Mouse (Mus musculus) left cerebral cortex, adult 2 months (tissue): ENCODE measurements around the gene Timm8b. TPM values are rescaled to one million over a fixed set of nuclear protein-coding genes. Genes with fewer than 3 reads are reported as not detected.

Experiments
- DNase-seq, 2 experiments: peaks; one replicate each; pipeline ENCODE4 v3.0.0; 2021 to 2022; ENCODE audit warnings: low spot score in 2 of 2, mixed read lengths in 1 of 2; ENCODE audit errors: extremely low spot score in 1 of 2
- H3K27ac ChIP-seq: fragments of 200-600 bp; 2 replicates; pipeline ENCODE4 v1.8.1; 2022
- H3K4me3 ChIP-seq: fragments of 200-600 bp; 2 replicates; pipeline ENCODE4 v1.8.1; 2022
- CTCF ChIP-seq: fragments of 200-600 bp; IDR thresholded peaks from 2 replicates; pipeline ENCODE4 v1.8.1; 2022; ENCODE audit warnings: antibody characterized with exemption, mild to moderate bottlenecking, moderate library complexity
- intact Hi-C: fragments of 180-260 bp; cut with DNase I; formaldehyde crosslinking; loops from one replicate; pipeline ENCODE4 v1.15.1; 2025
- long read RNA-seq, 2 experiments: library from polyadenylated mRNA; stranded (forward); transcript quantifications; one replicate each; pipeline ENCODE4 v2.0.0; 2021; ENCODE audit warnings: borderline mapping rate in 2 of 2
- total RNA-seq, 2 experiments: library from RNA; stranded (reverse); gene quantifications; 2 replicates each; pipeline ENCODE4 v1.2.3; 2021

Gene Timm8b
- 100 to 1,000 TPM; 216 to 226 TPM for total RNA-seq
- long read RNA-seq, experiment 1, transcript Timm8b-201 (2 exons, 518 nt), result major isoform, 106 of 109 reads
- long read RNA-seq, experiment 1, partial matches to known transcripts, result 2 of 109 reads
- long read RNA-seq, experiment 1, other reads (novel, unspliced or antisense), result 1 of 109 reads
- long read RNA-seq, experiment 2, transcript Timm8b-201 (2 exons, 518 nt), result major isoform, 66 of 70 reads
- long read RNA-seq, experiment 2, partial matches to known transcripts, result 0 of 70 reads
- long read RNA-seq, experiment 2, other reads (novel, unspliced or antisense), result 4 of 70 reads

DNA sequence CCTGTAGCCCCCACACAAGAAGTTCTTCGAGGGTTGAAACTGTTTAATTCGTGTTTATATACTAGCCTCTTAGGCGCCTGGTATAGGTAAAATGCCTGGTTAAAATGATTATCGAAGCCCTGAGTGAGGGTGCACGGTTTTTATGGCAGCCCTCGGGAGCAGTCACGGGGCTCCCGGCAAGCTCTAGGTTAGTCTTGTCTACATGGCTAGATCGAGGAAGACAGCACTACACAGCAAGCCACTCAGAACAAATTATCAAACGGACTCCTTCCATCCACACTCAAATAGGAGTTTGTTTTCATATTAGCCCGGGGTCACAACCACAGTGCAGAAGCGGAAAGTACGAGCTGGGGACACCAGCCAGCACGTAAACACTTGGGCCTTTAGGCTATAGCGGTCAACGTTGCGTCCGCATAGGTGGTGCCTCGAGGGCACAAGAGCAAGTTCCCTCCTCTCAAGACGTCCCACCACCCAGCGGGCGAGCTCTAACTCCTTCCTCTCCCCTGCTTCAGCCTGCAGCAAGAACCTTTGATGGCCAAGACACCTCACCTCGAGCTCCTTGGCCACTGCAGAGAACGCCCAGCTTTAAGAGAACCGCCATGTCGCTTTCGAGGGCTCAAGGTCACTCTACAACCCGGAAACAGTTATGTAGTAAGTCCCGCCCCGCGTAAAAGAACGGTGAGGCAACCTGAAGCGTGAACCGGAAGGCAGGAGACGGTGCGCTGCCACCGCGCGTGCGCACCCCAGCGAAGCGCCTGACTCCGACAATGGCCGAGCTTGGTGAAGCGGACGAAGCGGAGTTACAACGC lies at the start of gene Timm8b, which contains the start of gene Sdhd:
Timm8b (plus strand) TSS at position 722 of the 809 bp plus-strand sequence.
Sdhd (minus strand) TSS at position 624 of the 809 bp plus-strand sequence.
- intact Hi-C loops, result no loop called here
- Histone ChIP-seq H3K27ac (peak within 1 kb of the TSS; percentile 94), H3K4me3 (peak within 1 kb of the TSS; percentile 81)
- TF ChIP-seq CTCF, result no peak; the same call in 1 of the 2 replicates
- DNase-seq, result peak; percentile 91 to 94

DNA sequence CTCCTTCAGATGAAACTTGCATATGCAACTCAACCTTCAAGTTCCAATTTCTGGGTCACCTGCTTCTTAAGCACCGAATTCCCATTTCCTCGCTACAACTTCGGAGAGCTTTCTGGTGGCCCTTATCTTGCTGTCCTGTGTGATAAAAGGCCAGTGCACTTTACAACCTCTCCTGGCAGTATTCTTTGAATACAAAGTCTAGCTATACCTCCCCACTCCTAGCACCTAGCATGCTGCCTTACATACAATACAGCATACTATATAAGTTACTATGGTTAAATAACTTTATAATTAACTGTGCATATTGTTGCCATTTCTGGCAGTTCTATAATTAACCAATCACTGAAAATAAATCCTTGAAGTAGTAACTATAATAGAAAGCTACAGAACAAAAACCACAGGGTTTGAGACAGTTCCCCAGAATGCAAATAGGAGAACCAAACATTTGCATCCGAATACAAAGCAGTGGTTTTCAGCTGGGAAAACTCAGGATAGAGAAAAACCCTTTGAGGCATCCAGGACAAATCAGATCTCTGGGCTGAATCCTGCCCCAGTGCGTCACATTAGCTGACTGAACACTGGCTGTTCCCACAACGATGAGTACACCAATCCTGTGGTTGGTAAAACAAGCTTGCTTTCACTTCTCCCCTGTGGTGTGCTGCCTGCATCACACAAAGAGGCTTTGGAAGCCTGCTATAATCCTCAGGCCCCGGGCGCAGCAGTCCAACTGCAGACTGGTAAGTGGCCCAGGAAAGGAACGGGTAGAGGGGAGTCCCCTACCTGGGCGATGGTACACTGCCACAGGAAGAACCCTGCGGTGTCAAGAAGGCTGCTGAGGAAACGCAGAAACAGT lies 49.2 kb upstream of the Timm8b start, which contains the start of gene Il18:
Il18 (plus strand) TSS at position 587 of the 853 bp plus-strand sequence.
- peak; percentile 42 to 59 for DNase-seq
- no peak; the same call in none of the 2 replicates for TF ChIP-seq CTCF
- intact Hi-C loops, result no loop called here
- peak within 1 kb of the TSS; percentile 33 for H3K4me3 ChIP-seq
- H3K27ac ChIP-seq, result peak within 1 kb of the TSS; percentile 85

DNA sequence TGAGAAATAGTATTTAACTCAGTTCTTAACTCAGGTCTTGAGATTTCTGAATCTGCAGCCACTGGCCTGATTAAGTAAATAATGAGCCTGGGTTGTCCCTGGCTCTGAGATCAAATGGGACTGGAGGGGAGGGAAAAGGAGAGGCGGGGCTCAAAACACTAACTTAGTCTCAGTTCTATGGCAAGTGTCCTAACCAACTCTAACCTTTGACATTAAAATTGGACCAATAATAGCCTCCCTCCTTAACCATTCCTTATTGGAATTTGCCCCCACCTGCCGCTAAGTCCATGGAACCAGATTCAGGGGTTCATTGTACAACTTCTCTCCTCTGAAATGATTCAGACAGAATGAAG lies 48.6 kb upstream of the Timm8b start, which contains the start of gene Bco2:
Bco2 (minus strand) TSS at position 88 of the 353 bp plus-strand sequence.
- intact Hi-C loops, result no loop called here
- no peak for TF ChIP-seq CTCF
- Histone ChIP-seq H3K4me3 (peak within 1 kb of the TSS; percentile 33), H3K27ac (peak within 1 kb of the TSS; percentile 85)
- no peak for DNase-seq

DNA sequence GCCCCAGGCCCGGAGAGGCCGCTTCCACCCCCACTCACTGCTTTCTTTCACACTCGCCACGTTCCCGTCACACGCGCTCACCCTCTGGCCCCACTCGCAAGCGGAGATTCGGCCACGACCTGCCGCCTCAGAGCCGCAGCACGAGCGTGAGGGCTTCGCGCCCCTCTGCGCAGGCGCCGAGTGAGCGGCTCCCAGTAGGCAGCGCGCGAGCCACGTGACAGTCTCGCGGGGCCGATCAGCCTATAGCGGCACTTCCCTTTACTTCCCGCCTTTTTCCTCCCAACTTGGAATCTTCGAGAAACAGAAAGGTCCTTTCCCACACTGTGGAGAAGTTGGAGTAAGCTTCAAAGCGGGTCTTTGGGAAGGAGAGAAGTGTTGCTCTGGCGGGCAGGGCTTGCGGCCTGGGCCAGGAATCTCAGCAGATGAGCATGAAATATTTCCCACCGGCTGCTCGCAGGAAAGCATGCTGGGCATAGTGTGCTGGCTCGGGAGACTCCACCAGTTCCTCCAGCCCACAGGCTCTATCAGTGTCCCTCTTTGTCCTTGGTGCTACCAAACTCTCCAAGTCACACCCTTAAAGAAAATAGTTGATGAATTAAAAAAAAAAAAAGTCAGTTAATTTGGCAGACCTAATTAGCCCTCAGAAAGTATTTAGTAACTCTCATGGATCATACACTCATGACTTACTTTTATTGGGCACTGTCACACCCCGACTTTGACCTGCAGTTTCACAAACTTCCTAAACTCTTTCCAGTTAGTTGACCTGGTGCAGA lies 42.4 kb upstream of the Timm8b start, which contains the start of gene Tex12:
Tex12 (minus strand) TSS at position 181 of the 773 bp plus-strand sequence.
- H3K27ac ChIP-seq, result no peak within 1 kb of the TSS
- H3K4me3 ChIP-seq, result no peak within 1 kb of the TSS
- intact Hi-C loops, result no loop called here
- no peak for DNase-seq
- TF ChIP-seq CTCF, result no peak

DNA sequence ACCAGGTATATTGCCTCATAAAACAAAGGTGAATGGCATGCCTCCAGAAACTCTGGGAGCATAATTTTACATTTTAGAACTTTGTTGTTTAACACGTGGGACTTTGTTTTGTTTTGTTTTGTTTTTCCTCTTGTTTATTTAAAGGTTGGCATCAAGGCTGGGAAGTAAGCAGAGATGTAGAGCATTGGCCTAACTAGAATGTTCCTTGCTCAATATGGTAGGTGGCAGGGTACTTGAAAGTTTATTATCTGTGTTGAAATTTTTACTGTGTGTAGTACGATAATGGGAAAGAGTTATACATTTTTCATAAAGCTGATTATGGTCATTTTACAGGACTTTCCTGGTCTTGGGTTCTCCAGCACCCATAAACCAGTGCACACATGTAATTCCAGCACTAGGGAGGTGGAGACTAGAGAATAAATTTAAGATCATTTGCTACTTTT lies 41.8 kb upstream of the Timm8b start:
- TF ChIP-seq CTCF, result no peak
- H3K4me3 ChIP-seq, result no peak overlapping the region
- no peak overlapping the region for H3K27ac ChIP-seq
- intact Hi-C loops, result no loop called here
- DNase-seq, result no peak

DNA sequence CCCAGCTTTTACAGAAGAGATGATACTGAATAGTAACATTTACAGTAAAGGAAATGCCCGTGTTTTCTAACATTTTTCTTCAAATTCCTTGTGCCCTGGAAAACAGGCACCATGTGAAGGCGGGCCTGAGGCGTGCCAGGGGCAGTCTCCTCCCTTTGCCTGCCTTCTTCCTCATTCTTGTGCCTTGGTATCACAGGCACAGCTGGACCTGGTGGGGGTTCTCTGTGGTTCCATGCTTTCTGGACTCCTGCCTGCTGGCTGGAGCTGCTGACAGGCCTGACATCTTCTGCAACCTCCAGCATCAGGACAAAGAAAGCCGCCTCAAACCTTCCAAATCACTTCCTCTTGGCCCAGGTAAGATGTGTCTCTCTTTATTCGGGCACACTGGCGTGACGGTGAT lies 38.5 kb upstream of the Timm8b start:
- intact Hi-C loops, result no loop called here
- Histone ChIP-seq H3K4me3 (no peak overlapping the region), H3K27ac (no peak overlapping the region)
- TF ChIP-seq CTCF, result no peak
- no peak for DNase-seq

DNA sequence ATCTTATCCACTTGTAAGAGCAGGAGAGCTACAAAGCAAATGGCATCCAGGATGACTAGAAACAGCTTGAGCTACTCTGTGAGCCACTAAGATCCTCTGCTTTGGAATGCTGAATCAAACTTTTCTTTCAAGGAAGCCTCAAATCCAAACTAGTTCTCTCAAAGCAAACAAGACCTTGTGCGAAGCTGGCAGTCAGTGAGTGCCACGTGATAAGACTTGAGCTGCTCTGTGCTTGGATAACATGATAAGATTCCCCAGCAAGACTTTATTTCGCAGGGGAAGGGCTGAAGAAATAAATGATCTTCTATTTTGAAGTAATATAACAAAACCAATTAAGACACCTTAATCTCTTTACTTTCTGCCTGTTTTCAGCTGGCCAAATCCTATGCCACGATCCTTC lies 37.8 kb upstream of the Timm8b start:
- Histone ChIP-seq H3K4me3 (no peak overlapping the region), H3K27ac (no peak overlapping the region)
- no peak for TF ChIP-seq CTCF
- intact Hi-C loops, result no loop called here
- no peak for DNase-seq

DNA sequence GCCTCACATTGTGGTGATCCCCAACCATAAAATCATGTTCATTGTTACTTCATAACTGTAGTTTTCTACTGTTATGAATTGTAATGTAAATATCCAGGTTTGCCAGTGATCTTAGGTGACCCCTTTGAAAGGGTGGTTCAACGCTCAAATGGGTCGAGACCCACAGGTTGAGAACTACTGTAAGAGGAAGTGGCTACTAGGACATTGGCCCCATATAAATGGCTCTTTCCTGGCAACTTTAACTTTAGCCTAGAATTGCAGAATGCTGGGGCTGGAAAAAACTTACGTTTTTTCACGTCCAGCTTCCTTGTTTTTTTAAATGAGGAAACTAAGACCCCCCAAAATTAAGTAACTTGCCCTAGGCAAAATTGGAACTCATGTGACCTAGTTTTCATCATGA lies 36.3 kb upstream of the Timm8b start:
- TF ChIP-seq CTCF, result no peak
- Histone ChIP-seq H3K27ac (no peak overlapping the region), H3K4me3 (no peak overlapping the region)
- intact Hi-C loops, result no loop called here
- no peak for DNase-seq

DNA sequence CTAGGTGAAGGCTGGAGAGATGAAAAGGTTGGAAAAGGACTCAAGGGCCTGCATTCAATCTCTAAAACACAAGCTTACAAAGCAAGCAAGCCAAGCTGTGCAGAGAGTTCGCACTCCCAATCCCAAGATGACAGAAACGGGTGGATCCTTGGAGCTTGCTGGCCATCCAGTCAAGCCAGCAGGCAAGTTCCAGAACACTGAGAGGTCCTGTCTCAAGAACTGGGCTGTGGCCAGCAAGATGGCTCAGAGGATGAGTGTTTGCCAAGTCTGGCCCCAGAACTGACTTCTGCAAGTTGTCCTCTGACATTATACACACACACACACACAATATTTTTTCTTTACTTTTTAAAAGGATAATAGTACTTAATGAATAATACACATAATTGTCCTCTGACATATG lies 35.8 kb upstream of the Timm8b start:
- intact Hi-C loops, result no loop called here

DNA sequence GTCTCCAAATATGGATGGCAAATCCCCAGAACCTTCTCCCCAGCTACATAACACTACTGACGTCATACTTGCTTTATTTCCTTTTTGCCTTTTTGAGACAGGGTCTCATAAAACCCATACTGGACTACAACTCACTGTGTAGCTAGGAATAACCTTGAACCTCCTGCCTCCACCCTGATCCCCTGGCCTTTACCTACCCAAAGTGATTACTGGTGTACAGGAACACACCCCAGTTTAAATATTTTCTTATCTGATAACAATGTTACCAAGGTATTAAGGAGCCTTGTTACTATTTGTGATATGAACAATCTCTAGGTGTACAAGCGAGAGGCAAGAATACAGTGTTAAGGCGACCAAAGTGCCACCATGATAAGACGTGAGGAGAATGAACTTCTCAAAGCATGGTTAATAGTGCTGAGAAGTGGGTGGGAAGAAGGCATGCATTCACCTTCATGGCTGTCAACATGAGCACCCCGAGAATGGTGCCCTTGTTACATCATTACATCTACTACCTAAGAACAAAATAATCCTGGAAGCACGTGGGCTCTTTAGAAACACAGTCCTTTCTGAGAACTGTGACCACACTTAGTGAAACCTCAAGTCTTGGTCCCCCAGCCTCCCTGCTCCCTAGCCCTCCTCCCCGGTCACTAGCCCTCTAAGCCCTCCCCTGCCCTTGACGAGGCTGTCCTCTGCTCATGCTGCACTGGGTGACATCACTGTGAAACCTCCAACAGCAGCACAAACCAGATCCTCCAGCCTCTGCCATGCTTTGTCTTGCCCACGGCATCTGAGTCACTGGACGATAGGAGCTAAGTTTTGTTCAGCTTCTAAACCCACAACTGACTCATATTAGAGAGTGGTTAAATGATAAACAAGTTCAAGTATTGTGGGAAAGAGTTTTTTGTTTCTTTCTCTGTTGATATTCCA lies 33.8 kb upstream of the Timm8b start:
- no peak for DNase-seq
- TF ChIP-seq CTCF, result no peak
- H3K4me3 ChIP-seq, result no peak overlapping the region
- H3K27ac ChIP-seq, result no peak overlapping the region
- intact Hi-C loops, result no loop called here

More for the DNA sequence above, 35.8 kb upstream of the Timm8b start:
- H3K27ac ChIP-seq, result no peak overlapping the region
- no peak overlapping the region for H3K4me3 ChIP-seq
- no peak for DNase-seq
- no peak for TF ChIP-seq CTCF
